Mouse (Mus musculus): ENCODE measurements around the gene Mcfd2.
"Not testable (repeated sequence)": the region's sequence is repeated elsewhere in the genome, so short reads cannot be mapped to it uniquely, and the experiment has no call there.

Gene Mcfd2

GRCm38 (mm10) chr17:87265792-87266186 is at the start of gene Mcfd2:
Gene Mcfd2, minus strand, starts transcription at chr17:87265935.
- DNase-seq, result peak; percentile 82 to 91

- DNase-seq, result peak; percentile 95 to 97
Measured at GRCm38 (mm10) chr17:87315021-87315531, 49.3 kb upstream of the Mcfd2 start.

GRCm38 (mm10) chr17:87314530-87314946 is 48.8 kb upstream of the Mcfd2 start:
- DNase-seq, result peak in 1 of 2 experiments; percentile 60

- no peak for DNase-seq
Measured at GRCm38 (mm10) chr17:87314121-87314520, 48.4 kb upstream of the Mcfd2 start.

- DNase-seq, result no peak
Measured at GRCm38 (mm10) chr17:87312924-87313870, 47.5 kb upstream of the Mcfd2 start.

DNA sequence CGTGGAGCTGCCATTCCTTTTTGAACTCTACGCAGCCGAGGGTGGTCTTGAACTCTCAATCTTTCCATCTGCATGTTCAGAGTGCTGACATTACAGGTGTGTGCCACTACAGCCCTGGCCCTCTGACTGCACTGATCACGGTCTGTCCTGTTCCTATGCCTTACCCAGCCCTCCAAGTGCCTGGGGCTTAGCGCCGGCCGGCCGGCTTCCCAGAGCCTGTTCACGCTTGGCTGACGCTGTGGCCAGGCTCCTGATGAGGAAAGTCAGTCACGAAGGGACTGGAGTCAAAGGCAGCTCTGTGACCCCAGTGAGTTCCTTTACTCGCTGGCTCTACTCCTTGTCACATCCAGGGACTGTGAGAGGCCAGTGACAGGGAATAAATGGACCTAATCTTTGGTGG is 46.6 kb upstream of the Mcfd2 start:
- DNase-seq, result no peak

DNA sequence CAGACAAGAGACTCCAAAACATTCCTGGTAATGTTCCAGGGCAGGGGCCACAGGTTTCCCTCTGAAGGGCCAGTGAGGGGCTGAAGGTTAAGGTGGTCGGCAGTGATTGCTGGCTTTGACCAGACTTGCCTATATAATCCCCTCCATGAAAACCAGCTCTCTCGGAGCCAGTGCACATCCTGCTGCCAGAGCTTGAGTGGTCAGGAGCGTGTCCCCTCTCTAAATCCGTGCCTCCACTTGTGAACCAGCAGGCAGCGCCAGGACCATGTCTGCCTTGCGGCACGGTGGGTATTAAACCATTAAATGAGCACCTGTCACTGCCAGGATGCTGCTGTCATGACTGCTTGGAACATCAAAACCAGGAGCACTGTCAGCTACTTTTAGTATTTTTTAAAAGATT is 44.8 kb upstream of the Mcfd2 start:
- no peak for DNase-seq

DNA sequence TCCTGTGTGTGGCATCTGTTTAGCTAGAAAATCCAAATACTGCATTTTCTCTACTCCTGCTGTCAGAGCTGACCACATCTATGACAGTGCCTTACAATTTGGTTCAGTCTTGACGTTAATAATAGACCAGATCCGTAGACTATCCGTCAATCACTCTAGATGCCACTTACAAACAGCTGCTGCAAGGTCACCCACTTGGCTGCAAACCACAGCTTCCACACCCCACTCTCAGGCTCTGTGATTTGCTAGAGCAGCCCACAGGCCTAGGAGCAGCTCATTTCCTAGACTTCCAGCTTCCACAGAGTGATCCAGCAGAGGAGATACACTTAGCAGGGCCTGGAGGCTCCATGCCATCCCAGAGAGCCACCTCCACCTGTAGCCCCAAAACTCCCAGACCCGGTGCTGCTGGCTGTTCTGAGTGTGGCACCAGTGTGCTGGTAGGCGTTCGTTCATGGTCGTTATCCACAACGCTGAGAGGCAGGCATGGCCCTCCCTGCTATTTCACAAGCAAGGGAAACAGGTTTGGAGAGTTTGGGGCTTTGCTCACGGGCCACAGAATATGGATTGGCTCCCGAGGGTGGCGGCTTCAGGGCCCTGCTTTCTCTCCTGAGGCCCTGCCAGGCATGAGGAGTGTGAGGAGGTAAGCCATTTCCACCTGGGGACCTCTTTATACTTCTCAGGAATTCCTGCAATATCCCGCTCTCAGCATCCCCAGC is 43.5 kb upstream of the Mcfd2 start:
- no peak for DNase-seq

- DNase-seq, result no peak
Measured at GRCm38 (mm10) chr17:87306746-87307145, 41.0 kb upstream of the Mcfd2 start.

DNA sequence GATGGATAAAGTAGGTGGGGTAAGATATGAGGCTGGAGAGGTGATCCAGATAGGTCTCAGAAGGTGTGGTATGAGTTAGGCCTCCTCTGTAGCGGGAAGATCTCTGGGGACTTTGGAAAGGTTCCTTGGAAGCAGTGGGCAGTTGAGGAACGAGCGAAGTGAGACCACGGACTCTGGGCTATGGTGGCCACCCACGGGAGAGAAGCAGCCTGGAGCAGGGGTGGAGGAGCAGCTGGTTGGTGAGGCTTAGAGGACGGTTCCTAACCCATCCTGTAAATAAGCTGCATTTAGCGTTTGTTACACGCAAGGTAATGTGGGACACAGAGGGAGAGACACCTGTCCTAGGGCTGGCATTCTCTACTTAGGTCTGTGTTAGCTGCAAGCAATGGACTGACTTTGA is 39.3 kb upstream of the Mcfd2 start:
- no peak for DNase-seq

GRCm38 (mm10) chr17:87304151-87304894 is 38.6 kb upstream of the Mcfd2 start:
- DNase-seq, result no peak

DNA sequence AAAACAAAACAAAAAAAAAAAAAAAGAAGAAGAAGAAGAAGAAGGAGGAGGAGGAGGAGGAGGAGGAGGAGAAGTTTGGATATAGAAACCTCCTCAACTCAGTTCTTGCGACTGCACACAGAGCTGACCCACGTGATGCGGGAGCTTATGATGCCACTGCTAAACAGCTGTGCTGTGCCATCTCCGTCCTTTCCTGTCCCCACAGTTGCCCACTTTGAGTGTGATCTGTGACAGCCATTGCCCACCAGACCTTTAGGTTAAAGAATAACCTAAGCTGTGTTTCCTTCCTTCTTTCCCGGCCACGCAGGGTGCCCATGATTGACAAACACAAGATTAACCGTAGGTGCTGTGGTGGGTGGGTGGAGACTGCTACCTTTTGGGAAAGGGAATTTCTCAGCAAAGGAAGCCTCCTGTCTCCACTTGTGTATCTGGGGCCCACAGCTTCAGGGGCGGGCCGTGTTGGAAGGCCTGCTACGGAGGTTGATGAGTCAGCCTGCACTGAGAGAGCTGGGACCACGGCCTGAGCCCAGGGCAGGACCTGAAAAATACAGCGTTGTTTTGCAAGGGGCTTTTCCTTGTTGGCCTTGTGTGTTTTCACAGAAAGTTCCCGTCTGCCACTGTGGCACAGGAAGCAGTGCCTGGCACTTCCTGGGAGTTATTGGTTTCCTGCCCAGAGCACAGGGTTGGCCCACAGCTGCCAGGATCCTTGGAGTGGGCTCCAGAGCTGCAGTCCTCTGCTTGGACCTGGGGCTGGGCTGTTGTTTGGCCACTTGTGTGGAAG is 36.5 kb upstream of the Mcfd2 start:
- no peak for DNase-seq

DNA sequence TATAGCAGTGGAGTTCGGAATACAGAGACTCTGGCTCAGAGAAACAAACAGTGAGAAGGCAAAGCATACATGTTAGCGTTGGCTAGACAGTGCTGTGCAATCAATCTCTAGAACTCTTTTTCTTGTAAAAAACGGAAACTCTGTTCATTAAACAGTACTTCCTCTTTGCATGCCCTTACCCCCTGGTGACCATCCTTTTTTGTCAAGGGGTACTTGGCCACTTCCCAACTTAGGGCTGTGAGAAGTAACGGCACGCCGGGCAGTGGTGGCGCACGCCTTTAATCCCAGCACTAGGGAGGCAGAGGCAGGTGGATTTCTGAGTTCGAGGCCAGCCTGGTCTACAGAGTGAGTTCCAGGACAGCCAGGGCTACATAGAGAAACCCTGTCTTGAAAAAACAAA is 35.9 kb upstream of the Mcfd2 start:
- DNase-seq, result not testable (repeated sequence)

DNA sequence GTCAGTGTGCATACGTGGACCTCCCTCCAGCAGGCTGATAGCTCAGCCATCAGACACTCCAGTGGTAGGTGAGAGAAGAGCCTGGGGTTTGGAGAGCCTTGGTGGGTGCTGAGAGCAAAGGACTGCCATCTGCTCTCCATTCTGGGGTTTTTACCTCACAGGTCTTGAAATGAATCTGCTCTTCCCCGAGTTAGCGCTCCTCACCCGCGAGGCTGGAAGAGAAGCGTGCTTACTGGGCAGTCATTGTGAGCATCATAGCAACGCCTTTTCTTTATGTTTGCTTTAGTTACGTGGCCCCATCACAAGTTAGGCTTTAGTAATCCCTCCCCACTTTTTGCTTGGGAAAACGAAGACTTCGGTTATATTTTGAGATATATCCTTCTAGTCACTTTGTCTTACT is 34.6 kb upstream of the Mcfd2 start:
- DNase-seq, result no peak

GRCm38 (mm10) chr17:87298944-87299343 is 33.2 kb upstream of the Mcfd2 start:
- DNase-seq, result no peak

GRCm38 (mm10) chr17:87296701-87297100 is 31.0 kb upstream of the Mcfd2 start:
- not testable (repeated sequence) for DNase-seq

DNA sequence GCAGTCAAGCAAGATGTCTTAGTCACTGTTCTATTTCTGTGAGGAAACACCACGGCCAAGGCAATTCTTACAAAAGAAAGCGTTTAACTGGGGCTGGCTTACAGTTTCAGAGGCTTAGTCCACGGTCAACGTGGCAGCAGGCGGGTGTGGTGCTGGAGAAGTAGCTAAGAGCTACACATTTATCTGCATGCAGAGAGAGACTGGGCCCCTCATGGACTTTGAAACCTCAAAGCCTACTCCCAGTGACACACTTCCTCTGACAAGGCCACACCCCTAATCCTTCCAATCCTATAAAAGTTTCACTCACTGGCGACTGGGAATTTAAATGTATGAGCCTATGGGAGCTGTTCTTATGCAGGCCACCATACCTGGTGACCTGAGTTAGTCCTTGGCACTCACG is 30.0 kb upstream of the Mcfd2 start:
- DNase-seq, result no peak

GRCm38 (mm10) chr17:87293125-87293524 is 27.4 kb upstream of the Mcfd2 start:
- DNase-seq, result no peak

- DNase-seq, result no peak
Measured at GRCm38 (mm10) chr17:87291782-87292181, 26.0 kb upstream of the Mcfd2 start.

DNA sequence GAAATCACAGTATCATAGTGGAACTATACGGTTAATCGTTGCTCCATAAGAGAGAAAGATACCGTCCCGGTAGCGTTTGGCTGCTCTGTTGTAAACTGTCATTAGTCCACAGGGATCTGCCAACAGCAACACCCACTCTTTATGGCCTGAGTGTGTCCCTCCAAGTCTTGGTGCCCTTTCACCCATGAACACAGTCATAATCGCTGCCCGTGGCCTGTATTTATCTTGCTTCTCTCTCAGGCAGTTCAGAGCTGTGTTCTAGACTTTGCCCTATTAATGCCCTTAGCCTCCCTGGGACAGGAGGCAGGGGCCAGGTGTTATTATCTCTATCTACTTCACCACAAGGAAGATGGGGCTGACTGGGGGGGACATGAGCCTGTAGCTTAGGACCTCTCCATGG is 25.3 kb upstream of the Mcfd2 start:
- DNase-seq, result no peak

- DNase-seq, result no peak
Measured at GRCm38 (mm10) chr17:87289367-87289766, 23.6 kb upstream of the Mcfd2 start.

DNA sequence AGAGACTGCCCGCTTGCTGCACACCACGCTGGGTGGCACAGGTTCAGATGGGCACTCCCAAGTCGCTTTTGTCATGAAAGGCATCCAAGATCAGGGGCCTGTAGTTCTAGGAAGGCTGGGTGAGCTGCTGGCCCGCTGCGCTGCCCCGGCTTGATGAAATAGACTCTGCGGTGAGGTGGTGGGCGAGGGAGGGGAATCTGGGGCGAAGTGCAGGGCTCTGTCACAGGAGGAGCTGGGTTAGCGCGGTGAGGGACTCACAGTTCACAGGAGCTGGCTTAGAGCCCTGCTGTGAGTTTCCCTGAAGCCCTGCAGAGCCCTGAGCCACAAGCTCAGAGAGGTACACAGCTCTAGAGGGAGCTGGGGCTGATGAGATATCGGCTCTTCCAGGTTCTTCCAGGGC is 22.4 kb upstream of the Mcfd2 start:
- DNase-seq, result no peak

Measured in cerebellum, postnatal 36 days (tissue).